Mouse (Mus musculus): ENCODE measurements around the gene Smpdl3b. TPM values are rescaled to one million over a fixed set of nuclear protein-coding genes. Genes with fewer than 3 reads are reported as not detected.
A peak's percentile ranks its signal among the peaks of the same experiment; 100 is the strongest.
"Not testable (repeated sequence)": the region's sequence is repeated elsewhere in the genome, so short reads cannot be mapped to it uniquely, and the experiment has no call there.

Gene Smpdl3b
- total RNA-seq, 2 experiments from 2014 or later, result 2.5 to 5.0 TPM

DNA sequence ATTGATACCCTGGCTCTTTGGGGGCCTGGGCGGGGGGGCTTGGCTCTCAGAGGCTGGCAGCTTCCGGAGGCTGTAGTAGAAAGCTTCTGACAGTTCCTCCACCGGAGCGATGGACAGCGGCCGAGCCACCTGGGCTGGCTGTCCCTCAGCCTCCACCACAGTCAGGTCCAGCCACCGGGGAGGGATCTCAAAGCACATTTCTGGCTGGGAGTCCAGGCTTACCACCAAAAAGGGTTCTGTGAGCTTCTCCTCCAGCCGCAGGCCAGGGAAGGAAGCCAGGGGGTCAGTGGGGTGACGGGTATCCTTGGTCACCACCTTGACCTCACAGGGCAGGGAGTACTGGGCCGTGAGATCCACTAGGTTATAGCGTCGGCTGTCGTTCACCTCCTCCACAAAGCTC is 28.2 kb upstream of the Smpdl3b start:
- intact Hi-C loops (cut with DNase I), result no loop called here

DNA sequence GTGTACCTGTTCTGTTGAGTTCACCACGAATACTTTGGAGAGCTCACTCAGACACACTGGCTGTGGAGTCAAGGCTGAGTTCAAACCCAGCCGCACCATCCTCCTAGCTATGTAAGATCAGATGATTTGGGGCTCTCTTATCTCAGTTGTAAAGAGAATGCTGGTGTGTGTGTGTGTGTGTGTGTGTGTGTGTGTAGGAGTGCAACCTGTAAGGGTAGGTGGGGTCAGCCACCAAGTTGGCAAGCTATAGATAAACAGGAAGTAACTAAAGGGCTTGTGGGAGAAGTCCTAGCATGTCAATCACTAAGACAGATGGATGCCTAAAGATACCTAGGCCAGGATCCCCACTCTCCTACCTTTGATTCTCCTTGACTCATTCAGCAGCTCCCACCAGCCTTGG is 26.7 kb upstream of the Smpdl3b start:
- no peak for DNase-seq (ENCODE audit: low spot score in 2 of 2)
- intact Hi-C loops (cut with DNase I), result no loop called here

More for the DNA sequence above, 28.2 kb upstream of the Smpdl3b start:
- DNase-seq (ENCODE audit: low spot score in 2 of 2), result no peak

DNA sequence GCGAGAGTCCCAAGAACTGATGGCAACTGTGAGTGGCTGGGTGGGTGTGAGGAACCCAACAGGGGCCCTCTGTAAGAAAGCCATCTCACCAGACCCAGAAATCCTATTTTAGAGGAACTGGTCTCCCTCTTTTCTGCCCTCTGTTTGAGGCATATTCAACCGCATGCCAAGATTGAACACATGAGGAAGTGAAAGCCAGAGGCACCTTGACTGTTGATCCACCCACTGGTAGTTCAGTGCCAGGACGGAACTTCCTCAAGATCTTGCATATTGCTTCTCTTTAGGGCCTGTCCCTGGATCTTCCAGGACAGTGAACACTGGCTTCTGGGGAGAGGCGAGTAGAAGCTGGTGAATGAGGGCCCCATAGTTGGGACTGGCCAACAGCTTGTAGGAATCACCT is 23.2 kb upstream of the Smpdl3b start:
- DNase-seq (ENCODE audit: low spot score in 2 of 2), result no peak
- intact Hi-C loops (cut with DNase I), result no loop called here

GRCm38 (mm10) chr4:132778562-132779201 is 21.6 kb upstream of the Smpdl3b start:
- intact Hi-C loops (cut with DNase I), result loop anchor here (2.0 kb wide), 1 partner anchor 46 kb away; no protein-coding TSS in a partner anchor
- DNase-seq (ENCODE audit: low spot score in 2 of 2), result no peak

GRCm38 (mm10) chr4:132776764-132777163 is 19.7 kb upstream of the Smpdl3b start:
- peak; percentile 71 to 79 for DNase-seq (ENCODE audit: low spot score in 2 of 2)
- intact Hi-C loops (cut with DNase I), result no loop called here

- intact Hi-C loops (cut with DNase I), result no loop called here
- DNase-seq (ENCODE audit: low spot score in 2 of 2), result no peak
These were observed 17.9 kb upstream of the Smpdl3b start for GRCm38 (mm10) chr4:132774905-132775304.

DNA sequence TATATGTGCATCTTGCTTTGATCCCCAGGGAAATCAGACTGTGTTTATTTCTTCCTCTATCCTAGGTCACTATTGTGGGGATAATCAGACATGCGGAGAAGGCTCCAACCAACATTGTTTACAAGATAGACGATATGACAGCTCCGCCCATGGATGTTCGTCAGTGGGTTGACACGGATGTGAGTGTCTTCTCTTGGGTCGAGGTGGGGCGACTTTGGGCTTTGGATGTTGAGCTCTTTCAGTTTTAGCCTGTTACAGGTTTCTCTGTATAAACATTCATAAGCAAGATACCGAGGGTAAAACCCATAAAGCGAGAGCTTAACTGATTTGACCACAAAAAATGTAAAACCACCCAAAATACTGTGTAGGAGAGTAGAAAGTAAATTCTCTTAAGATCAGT is 14.7 kb upstream of the Smpdl3b start:
- intact Hi-C loops (cut with DNase I), result no loop called here
- DNase-seq (ENCODE audit: low spot score in 2 of 2), result no peak

DNA sequence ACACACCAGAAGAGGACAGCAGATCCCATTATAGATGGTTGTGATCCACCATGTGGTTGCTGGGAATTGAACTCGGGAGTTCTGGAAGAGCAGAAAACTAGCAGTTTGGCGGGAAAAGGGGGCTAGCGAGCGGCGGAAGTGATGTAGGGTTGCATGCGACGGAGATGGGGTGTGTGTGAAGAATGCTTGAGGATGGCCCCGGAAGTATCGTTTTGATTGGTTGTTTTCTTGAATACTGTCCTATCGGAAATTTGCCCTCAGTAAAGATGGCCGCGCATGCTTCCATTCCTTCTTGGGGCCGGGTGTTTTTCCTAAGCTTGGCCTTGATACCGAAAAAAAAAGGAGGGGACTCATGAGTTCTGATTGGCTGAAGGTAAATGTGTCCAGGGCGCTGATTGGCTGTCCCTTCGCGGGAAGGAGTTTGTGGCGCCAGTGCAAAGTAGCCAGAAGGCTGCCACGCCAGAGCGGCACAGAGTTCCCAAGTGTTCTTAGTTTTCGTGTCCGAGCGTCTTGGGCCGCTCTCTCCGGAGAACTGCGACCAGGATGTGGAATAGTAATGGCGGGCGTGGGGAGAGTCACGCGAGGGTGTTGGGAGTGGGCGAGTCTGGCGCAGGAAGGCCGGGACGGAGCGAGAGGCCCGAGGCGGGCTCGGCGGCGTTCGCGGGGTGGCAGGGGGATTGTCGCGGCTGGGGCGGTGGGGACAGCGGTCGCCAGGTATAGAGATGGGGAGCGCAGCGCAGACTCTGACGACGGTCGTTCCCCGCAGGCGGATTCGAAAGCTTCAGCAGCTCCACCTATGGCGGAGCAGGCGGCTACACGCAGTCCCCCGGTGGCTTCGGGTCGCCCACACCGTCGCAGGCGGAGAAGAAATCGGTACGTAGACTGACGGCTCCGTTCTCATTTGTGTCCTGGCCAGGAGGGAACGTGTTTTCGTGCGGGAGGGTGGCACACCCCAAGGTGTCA is 11.1 kb upstream of the Smpdl3b start, which contains the start of gene Rpa2:
TSS of gene Rpa2 (plus strand) at position 419 of the 963 bp plus-strand sequence.
- DNase-seq (ENCODE audit: low spot score in 2 of 2), result peak; percentile 97 to 99
- intact Hi-C loops (cut with DNase I), result no loop called here

DNA sequence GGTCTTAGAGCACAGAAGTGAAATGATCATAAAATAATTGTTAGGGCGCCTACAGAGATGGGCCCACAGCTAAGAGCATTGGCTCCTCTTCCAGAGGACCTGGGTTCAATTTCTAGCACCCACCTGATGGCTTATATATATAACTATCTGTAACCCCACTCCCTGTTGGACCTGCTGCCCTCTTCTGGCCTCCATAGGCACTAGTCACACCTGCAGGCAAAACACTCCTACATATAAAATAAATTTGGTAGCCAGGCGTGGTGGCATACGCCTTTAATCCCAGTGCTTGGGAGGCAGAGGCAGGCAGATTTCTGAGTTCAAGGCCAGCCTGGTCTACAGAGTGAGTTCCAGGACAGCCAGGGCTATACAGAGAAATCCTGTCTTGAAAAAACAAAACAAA is 6.1 kb upstream of the Smpdl3b start:
- intact Hi-C loops (cut with DNase I), result not testable (repeated sequence)

GRCm38 (mm10) chr4:132762602-132763001 is 5.5 kb upstream of the Smpdl3b start:
- intact Hi-C loops (cut with DNase I), result no loop called here
- no peak for DNase-seq (ENCODE audit: low spot score in 2 of 2)

More for the DNA sequence above, 6.1 kb upstream of the Smpdl3b start:
- DNase-seq (ENCODE audit: low spot score in 2 of 2), result not testable (repeated sequence)

DNA sequence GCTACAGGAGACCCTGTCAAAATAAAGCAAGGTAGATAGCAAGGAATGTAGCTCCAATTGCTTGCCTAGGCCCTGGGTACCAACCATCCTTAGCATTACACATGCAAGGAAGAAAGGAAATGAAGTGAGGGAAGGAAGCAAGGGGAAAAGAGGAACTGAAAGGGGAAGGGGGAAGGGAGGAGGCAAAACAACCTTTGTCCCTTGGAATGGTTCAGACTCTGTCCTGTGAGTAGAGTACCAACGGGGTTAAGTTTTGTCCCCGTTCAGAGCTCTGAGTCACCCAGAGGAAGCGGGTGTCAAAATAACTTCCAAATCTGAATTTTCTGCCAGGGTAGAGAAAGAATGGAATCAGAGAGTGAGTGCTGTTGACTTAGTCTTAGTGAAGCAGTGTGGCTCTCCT is 3.2 kb upstream of the Smpdl3b start:
- no peak for DNase-seq (ENCODE audit: low spot score in 2 of 2)
- intact Hi-C loops (cut with DNase I), result no loop called here

DNA sequence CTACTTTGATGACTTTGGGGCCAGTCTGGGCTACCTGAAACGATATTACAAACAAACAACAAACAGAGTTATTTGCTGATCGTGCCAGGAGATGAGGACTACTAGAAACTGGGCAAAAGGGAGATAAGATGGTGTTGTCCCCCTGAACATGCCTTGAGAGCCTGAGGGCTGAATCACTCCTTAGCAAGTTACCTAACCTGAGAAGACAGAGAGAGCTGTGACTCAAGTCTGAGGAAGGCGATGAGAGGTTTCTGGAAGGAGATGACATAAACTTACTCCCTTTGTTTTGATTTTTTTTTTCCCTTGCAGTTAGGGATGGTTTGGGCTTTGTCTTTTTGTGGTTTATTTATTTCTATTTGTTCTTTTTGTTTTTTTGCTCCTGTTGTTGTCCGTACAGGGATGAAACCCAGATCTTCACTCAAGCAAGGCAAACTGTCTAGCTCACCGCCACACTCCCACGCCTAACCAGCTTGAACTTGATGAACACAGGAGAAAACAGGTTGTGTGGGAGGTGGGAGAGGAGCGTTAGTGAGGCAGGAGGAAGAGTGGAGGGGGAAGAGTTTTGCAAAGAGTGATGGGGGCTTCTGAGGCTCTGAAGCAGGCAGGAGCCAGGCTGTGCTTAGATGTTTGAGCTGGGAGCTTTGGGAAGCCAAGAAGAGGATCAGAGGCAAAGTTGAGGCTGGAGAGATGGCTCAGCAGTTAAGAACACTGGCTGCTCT is 740 bp upstream of the Smpdl3b start:
- DNase-seq (ENCODE audit: low spot score in 2 of 2), result peak in 1 of 2 experiments; percentile 19
- intact Hi-C loops (cut with DNase I), result no loop called here

DNA sequence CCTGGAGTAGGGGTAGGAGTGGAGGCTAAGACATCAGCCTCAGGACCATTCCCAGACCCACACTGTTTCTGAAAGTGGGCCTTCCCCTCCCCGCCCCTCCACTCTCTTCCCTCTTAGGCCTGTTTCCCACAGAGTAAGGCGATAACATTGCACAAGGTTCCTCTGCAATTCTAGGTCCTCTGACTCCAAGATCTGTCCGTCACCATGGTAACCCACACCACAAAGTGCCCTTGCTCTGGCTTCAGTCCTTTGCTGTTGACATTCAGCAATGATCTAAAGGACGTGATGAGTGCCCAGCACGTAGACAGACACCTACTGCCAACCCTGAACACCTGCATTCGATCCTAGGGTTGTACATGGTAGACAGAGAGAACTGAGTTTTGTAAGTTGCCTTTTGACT is 4.1 kb downstream of the Smpdl3b start:
- intact Hi-C loops (cut with DNase I), result no loop called here
- no peak for DNase-seq (ENCODE audit: low spot score in 2 of 2)

- intact Hi-C loops (cut with DNase I), result no loop called here
- no peak for DNase-seq (ENCODE audit: low spot score in 2 of 2)
These were observed 7.6 kb downstream of the Smpdl3b start for GRCm38 (mm10) chr4:132749258-132749982.

DNA sequence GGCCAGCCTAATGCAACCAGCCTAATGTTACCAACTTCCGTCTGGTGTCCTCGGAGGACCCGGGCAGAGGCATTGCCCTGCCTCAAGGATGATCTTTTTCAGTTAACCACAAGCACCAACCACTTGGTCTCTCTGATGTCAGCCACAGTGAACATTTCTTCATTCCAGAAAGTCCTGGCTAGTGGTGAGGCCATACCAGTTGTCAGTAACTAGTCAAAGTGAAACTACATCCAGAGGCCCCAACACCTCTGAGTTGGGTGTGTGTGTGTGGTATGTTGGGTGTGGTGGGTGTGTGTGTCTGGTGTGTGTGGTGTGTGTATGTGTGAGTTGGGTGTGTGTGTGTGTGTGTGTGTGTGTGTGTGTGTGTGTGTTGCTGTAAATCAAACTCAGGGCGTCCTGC is 8.3 kb downstream of the Smpdl3b start:
- intact Hi-C loops (cut with DNase I), result no loop called here
- DNase-seq (ENCODE audit: low spot score in 2 of 2), result no peak

DNA sequence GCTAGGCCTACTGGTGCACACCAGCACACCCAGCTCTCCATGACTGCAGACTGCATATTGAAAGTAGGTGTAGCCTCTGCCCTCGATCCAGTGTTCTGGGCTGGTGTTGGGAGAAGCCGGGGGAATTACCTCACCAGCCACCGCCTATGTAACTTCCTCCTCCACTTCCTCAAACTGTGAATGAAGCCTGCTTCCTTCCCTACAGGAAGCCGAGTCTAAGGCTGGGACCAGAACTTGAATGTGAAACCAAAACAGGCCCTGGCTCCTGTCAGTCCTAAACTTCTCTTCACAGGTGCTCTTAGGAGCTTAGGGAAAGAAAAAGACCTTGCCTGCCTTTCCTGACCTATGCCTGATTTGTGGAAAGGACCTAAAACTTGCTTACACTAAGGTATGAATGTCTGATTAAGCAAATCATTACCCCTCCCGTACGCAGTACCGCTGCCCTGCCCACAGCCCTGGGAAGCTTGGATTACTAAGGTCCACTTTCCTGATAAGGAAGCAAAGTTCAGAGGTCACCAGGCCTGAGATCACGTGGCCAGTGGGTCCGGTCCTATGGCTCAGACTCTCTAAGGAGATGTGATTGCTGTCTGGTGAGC is 9.3 kb downstream of the Smpdl3b start:
- intact Hi-C loops (cut with DNase I), result no loop called here

GRCm38 (mm10) chr4:132746911-132747517 is 10.0 kb downstream of the Smpdl3b start:
- intact Hi-C loops (cut with DNase I), result no loop called here
- DNase-seq (ENCODE audit: low spot score in 2 of 2), result no peak

More for the DNA sequence above, 9.3 kb downstream of the Smpdl3b start:
- DNase-seq (ENCODE audit: low spot score in 2 of 2), result no peak

Measured in left cerebral cortex, postnatal 36 days (tissue).